Mouse (Mus musculus) brain, embryonic 14.5 days (tissue): ENCODE results near the gene Epha4.

Experiments
- CTCF ChIP-seq: fragments of 200-500 bp; IDR thresholded peaks from 2 replicates; pipeline ENCODE4 v1.5.1; 2012; ENCODE audit warnings: inconsistent platforms, mild to moderate bottlenecking, moderate library complexity, borderline replicate concordance; ENCODE audit not compliant: insufficient read depth, insufficient read length; ENCODE audit errors: extremely low read depth
- POLR2A ChIP-seq: fragments of 200-500 bp; IDR thresholded peaks from 2 replicates; pipeline ENCODE4 v1.6.1; 2012; ENCODE audit warnings: mild to moderate bottlenecking, inconsistent platforms, borderline replicate concordance; ENCODE audit not compliant: poor library complexity, insufficient read depth, insufficient read length, severe bottlenecking; ENCODE audit errors: extremely low read depth

DNA sequence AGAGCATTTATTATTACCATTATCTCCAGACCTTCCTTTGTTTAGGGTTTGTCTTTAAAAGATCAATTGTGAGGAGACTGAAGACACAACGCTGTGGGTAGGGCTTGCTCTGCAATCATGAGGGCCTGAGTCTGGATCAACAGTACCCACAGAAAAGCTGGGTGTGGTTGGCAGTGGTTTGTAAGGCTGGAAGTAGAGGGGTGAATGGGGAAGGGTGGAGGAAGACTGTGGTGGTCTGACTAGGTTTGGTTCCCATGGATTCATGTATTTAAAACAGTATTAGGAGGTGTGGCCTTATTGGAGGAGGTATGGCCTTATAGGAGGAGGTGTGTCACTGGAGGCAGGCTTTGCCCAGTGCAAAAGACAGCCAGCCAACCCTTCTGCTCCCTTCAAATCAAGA, 113.4 kb downstream of the Epha4 start:
- TF ChIP-seq CTCF = no peak
- TF ChIP-seq POLR2A = no peak
